In the genomic region with DNA sequence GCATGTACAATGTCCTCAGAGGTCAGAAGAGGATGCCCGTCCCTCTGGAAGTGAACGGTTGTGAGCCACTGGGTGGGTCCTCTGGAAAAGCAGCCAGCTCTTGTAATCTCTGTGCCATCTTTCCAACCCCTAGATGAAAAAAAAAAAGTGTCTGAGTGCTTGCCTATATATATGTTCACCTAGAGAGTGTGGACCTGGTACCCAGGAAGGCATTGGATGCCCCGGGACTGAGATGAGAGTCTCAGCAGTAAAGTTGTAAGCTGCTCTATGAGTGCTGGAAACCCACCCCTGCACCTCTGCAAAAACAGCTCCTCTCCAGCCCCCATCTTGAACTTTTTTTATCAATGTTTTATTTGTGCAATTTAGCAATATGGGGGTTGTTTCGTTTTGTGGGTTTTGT, we compare ENCODE assay signal across 13 mouse cellular contexts. TPM values are rescaled to one million over a fixed set of nuclear protein-coding genes. Genes with fewer than 3 reads are reported as not detected.
DNase-seq lines count a peak whose midpoint lies in the region; ATAC-seq and TF ChIP-seq lines count a peak whose summit lies in the region.
"Had no signal": no experiment of that assay in that cellular context is flagged by ENCODE, and none has a peak within 500 bp of the region (broad histone marks: within the 10 kb centered on the region; RNA-seq: fewer than 3 reads in every experiment).

No protein-coding gene starts in this region.

- no peak for TF ChIP-seq CTCF in lung, adult 2 months (IDR thresholded peaks at IDR 0.05; ENCODE audit: insufficient read depth, low read length)

- no peak overlapping the region for H3K4me2 ChIP-seq in kidney, embryonic 14.5 days (replicated peaks; ENCODE audit: low read depth, low read length)
- no peak overlapping the region; the same call in 1 of the 2 replicates for H3K4me2 ChIP-seq in lung, embryonic 15.5 days
- peak overlapping the region; percentile 89 for H3K4me2 ChIP-seq in liver, embryonic 15.5 days
- H3K4me2 ChIP-seq in forebrain, embryonic 14.5 days (ENCODE audit: low read length): no peak overlapping the region

- H3K4me3 ChIP-seq in kidney, embryonic 14.5 days (ENCODE audit: low read length): no peak overlapping the region
- 0 out of 2 replicates have a peak overlapping the region, but pooled peaks have one; percentile 99 for H3K4me3 ChIP-seq in lung, embryonic 15.5 days
- H3K4me3 ChIP-seq in lung, adult 2 months (replicated peaks; ENCODE audit: extremely low read depth, low read depth, low read length): no peak overlapping the region
- H3K4me3 ChIP-seq in liver, embryonic 15.5 days (replicated peaks): peak overlapping the region; percentile 99; the same call in 1 of the 2 replicates
- H3K4me3 ChIP-seq in forebrain, embryonic 14.5 days (ENCODE audit: low read depth, low read length): no peak overlapping the region

- no peak for TF ChIP-seq POLR2A in lung, adult 2 months (IDR thresholded peaks at IDR 0.05; ENCODE audit: borderline replicate concordance, extremely low read depth, low read depth, low read length)

- peaks cover 3% of the 10 kb centered on the region; the same call in 1 of the 2 replicates for H3K36me3 ChIP-seq in kidney, embryonic 14.5 days (ENCODE audit: control insufficient read depth, insufficient read depth, low read length)
- H3K36me3 ChIP-seq in lung, embryonic 15.5 days: 0 out of 2 replicates have a peak, but pooled peaks cover 7% of the 10 kb centered on the region
- H3K36me3 ChIP-seq in liver, embryonic 15.5 days (replicated peaks): peaks cover 11% of the 10 kb centered on the region
- no peaks in the 10 kb centered on the region for H3K36me3 ChIP-seq in forebrain, embryonic 14.5 days (ENCODE audit: control insufficient read depth, insufficient read depth, low read length)
- H3K36me3 ChIP-seq: heart, embryonic 15.5 days had no signal

- no peaks in the 10 kb centered on the region for H3K9me3 ChIP-seq in kidney, embryonic 14.5 days (ENCODE audit: control insufficient read depth, low read length)
- H3K9me3 ChIP-seq in lung, embryonic 15.5 days: no peaks in the 10 kb centered on the region
- H3K9me3 ChIP-seq in liver, embryonic 15.5 days (replicated peaks): no peaks in the 10 kb centered on the region
- no peaks in the 10 kb centered on the region for H3K9me3 ChIP-seq in forebrain, embryonic 14.5 days (replicated peaks; ENCODE audit: control insufficient read depth, low read length)
- H3K9me3 ChIP-seq: heart, embryonic 15.5 days; midbrain, embryonic 12.5 days had no signal

- ATAC-seq in kidney, embryonic 14.5 days (ENCODE audit: low FRiP score, low TSS enrichment): no peak
- ATAC-seq in lung, embryonic 15.5 days (ENCODE audit: borderline replicate concordance, extremely low read depth, low FRiP score, low TSS enrichment): no peak
- no peak for ATAC-seq in liver, embryonic 15.5 days (ENCODE audit: insufficient read depth)
- no peak for ATAC-seq in forebrain, embryonic 14.5 days

- DNase-seq in cerebellum, adult 11-12 months: peak; percentile 55
- no peak for DNase-seq in cerebellum, postnatal 36 days
- DNase-seq in kidney, adult 11 months: peak; percentile 24
- DNase-seq in lung, adult 2 months: no peak
- no peak for DNase-seq in forebrain, embryonic 14.5 days (ENCODE audit: low spot score)

- WGBS in kidney, embryonic 14.5 days: 87% methylated on average over 4 of the region's 4 CpGs
- WGBS in lung, embryonic 15.5 days: 88% methylated on average over 4 of the region's 4 CpGs
- WGBS in lung, adult 2 months: 76% methylated on average over 4 of the region's 4 CpGs
- 60% methylated on average over 4 of the region's 4 CpGs for WGBS in liver, embryonic 15.5 days (ENCODE audit: insufficient replicate concordance)
- WGBS in forebrain, embryonic 14.5 days: 82% methylated on average over 4 of the region's 4 CpGs

- no peak overlapping the region for H3K27ac ChIP-seq in kidney, embryonic 14.5 days (ENCODE audit: low read depth, low read length)
- H3K27ac ChIP-seq in lung, embryonic 15.5 days: no peak overlapping the region
- no peak overlapping the region for H3K27ac ChIP-seq in liver, embryonic 15.5 days (replicated peaks)
- no peak overlapping the region for H3K27ac ChIP-seq in forebrain, embryonic 14.5 days (ENCODE audit: low read depth, low read length)
- H3K27ac ChIP-seq: stomach, postnatal 0 days had no signal

- peaks cover 14% of the 10 kb centered on the region for H3K4me1 ChIP-seq in kidney, embryonic 14.5 days (ENCODE audit: control insufficient read depth, insufficient read depth, low read length)
- H3K4me1 ChIP-seq in lung, embryonic 15.5 days: peaks cover 32% of the 10 kb centered on the region
- peaks cover 13% of the 10 kb centered on the region for H3K4me1 ChIP-seq in lung, adult 2 months (ENCODE audit: control insufficient read depth, insufficient read depth, low read length)
- H3K4me1 ChIP-seq in liver, embryonic 15.5 days (replicated peaks): peaks cover 42% of the 10 kb centered on the region
- peaks cover 12% of the 10 kb centered on the region for H3K4me1 ChIP-seq in forebrain, embryonic 14.5 days (ENCODE audit: control insufficient read depth, insufficient read depth, low read length)

- no peak overlapping the region for H3K9ac ChIP-seq in kidney, embryonic 14.5 days (ENCODE audit: low read depth, low read length)
- H3K9ac ChIP-seq in lung, embryonic 15.5 days: no peak overlapping the region
- no peak overlapping the region for H3K9ac ChIP-seq in liver, embryonic 15.5 days
- no peak overlapping the region for H3K9ac ChIP-seq in forebrain, embryonic 14.5 days (ENCODE audit: low read length)
- H3K9ac ChIP-seq: forebrain, postnatal 0 days; heart, embryonic 15.5 days; hindbrain, embryonic 14.5 days; midbrain, embryonic 12.5 days had no signal

- H3K27me3 ChIP-seq in kidney, embryonic 14.5 days (ENCODE audit: control insufficient read depth, insufficient read depth, low read length): no peaks in the 10 kb centered on the region
- no peaks in the 10 kb centered on the region for H3K27me3 ChIP-seq in lung, embryonic 15.5 days
- no peaks in the 10 kb centered on the region for H3K27me3 ChIP-seq in liver, embryonic 15.5 days
- H3K27me3 ChIP-seq in forebrain, embryonic 14.5 days (replicated peaks; ENCODE audit: control insufficient read depth, insufficient read depth, low read length): no peaks in the 10 kb centered on the region
- H3K27me3 ChIP-seq: heart, embryonic 15.5 days; midbrain, embryonic 12.5 days had no signal

RNA-seq across cellular contexts. Expression of gene Cnot1, which starts 1.4 kb away (rescaled TPM):
- polyA plus RNA-seq in kidney, embryonic 14.5 days (2014; fragmentation: Nextera tagmentation; extraction: Ambion mirVana): 75.4 and 128 TPM in 2 replicates
- 64.1 and 65.5 TPM in 2 replicates for polyA plus RNA-seq in lung, embryonic 15.5 days (2015; fragmentation: Nextera tagmentation; extraction: Ambion mirVana)
- 63.1 and 94.5 TPM in 2 replicates for polyA plus RNA-seq in lung, adult 2 months (2012; rRNA removed)
- 27.4 TPM in 2 replicates for polyA plus RNA-seq in liver, embryonic 15.5 days (2015; fragmentation: Nextera tagmentation; extraction: Ambion mirVana)
- polyA plus RNA-seq in forebrain, embryonic 14.5 days (2014; fragmentation: Nextera tagmentation; extraction: Ambion mirVana): 63.0 and 66.4 TPM in 2 replicates

RNA-seq across cellular contexts. Expression of gene Sap18b, which starts 16.5 kb away (rescaled TPM):
- 359 and 395 TPM in 2 replicates for polyA plus RNA-seq in kidney, embryonic 14.5 days (2014; fragmentation: Nextera tagmentation; extraction: Ambion mirVana)
- 313 and 341 TPM in 2 replicates for polyA plus RNA-seq in lung, embryonic 15.5 days (2015; fragmentation: Nextera tagmentation; extraction: Ambion mirVana)
- polyA plus RNA-seq in lung, adult 2 months (2012; rRNA removed): 30.0 and 33.3 TPM in 2 replicates
- polyA plus RNA-seq in liver, embryonic 15.5 days (2015; fragmentation: Nextera tagmentation; extraction: Ambion mirVana): 164 and 202 TPM in 2 replicates
- polyA plus RNA-seq in forebrain, embryonic 14.5 days (2014; fragmentation: Nextera tagmentation; extraction: Ambion mirVana): 271 and 294 TPM in 2 replicates

RNA-seq across cellular contexts. Expression of gene Slc38a7, which starts 44.7 kb away (rescaled TPM):
- 12.5 and 14.6 TPM in 2 replicates for polyA plus RNA-seq in kidney, embryonic 14.5 days (2014; fragmentation: Nextera tagmentation; extraction: Ambion mirVana)
- polyA plus RNA-seq in lung, embryonic 15.5 days (2015; fragmentation: Nextera tagmentation; extraction: Ambion mirVana): 12.5 and 13.8 TPM in 2 replicates
- 21.8 and 26.3 TPM in 2 replicates for polyA plus RNA-seq in lung, adult 2 months (2012; rRNA removed)
- 8.0 and 8.2 TPM in 2 replicates for polyA plus RNA-seq in liver, embryonic 15.5 days (2015; fragmentation: Nextera tagmentation; extraction: Ambion mirVana)
- 25.4 and 27.5 TPM in 2 replicates for polyA plus RNA-seq in forebrain, embryonic 14.5 days (2014; fragmentation: Nextera tagmentation; extraction: Ambion mirVana)

Comparison
In these comparisons a context has a peak if more than half of its experiments do, and no peak if none do; other contexts are left out.
1. DNase-seq: peak in cerebellum, adult 11-12 months (single experiment) and kidney, adult 11 months (single experiment); none in cerebellum, postnatal 36 days (0 of 2), lung, adult 2 months (single experiment) and forebrain, embryonic 14.5 days (single experiment).
2. H3K4me3 ChIP-seq: peak in lung, embryonic 15.5 days (single experiment) and liver, embryonic 15.5 days (single experiment); none in kidney, embryonic 14.5 days (single experiment), lung, adult 2 months (single experiment) and forebrain, embryonic 14.5 days (single experiment).